Mouse (Mus musculus): Measurements from ENCODE around the gene Als2cr12. TPM values are rescaled to one million over a fixed set of nuclear protein-coding genes. Genes with fewer than 3 reads are reported as not detected.
"Not testable (repeated sequence)": the region's sequence is repeated elsewhere in the genome, so short reads cannot be mapped to it uniquely, and the experiment has no call there.

The Als2cr12 gene
- polyA plus RNA-seq, 1 experiment from 2014 or later, result not detected

GRCm38 (mm10) chr1:58652480-58653403 is 43.0 kb downstream of the Als2cr12 start:
- peak overlapping the region; percentile 90 for H3K27ac ChIP-seq
- no peaks in the 10 kb centered on the region for H3K36me3 ChIP-seq
- WGBS, result 2% methylated on average over 37 of the region's 37 CpGs
- H3K9me3 ChIP-seq, result no peaks in the 10 kb centered on the region
- H3K27me3 ChIP-seq (ENCODE audit: insufficient read depth, poor library complexity, severe bottlenecking), result no peaks in the 10 kb centered on the region
- peak; percentile 79 for DNase-seq (ENCODE audit: low spot score)
- 0 out of 2 replicates have a peak, but pooled peaks cover 5% of the 10 kb centered on the region for H3K4me1 ChIP-seq
- H3K4me3 ChIP-seq, result peak overlapping the region; percentile 72

GRCm38 (mm10) chr1:58651571-58652456 is 44.0 kb downstream of the Als2cr12 start:
- Histone ChIP-seq H3K4me3 (peak overlapping the region; percentile 72), H3K27ac (peak overlapping the region; percentile 90; the same call in 1 of the 2 replicates)
- WGBS, result 81% methylated on average over 17 of the region's 17 CpGs
- H3K36me3 ChIP-seq; DNase-seq (ENCODE audit: low spot score); H3K4me1 ChIP-seq; H3K27me3 ChIP-seq (ENCODE audit: insufficient read depth, poor library complexity, severe bottlenecking); H3K9me3 ChIP-seq: not testable (repeated sequence)

GRCm38 (mm10) chr1:58628847-58629246 is 66.9 kb downstream of the Als2cr12 start:
- DNase-seq (ENCODE audit: low spot score); H3K36me3 ChIP-seq; H3K9me3 ChIP-seq; H3K4me3 ChIP-seq; H3K27ac ChIP-seq; H3K27me3 ChIP-seq (ENCODE audit: insufficient read depth, poor library complexity, severe bottlenecking); H3K4me1 ChIP-seq: not testable (repeated sequence)
- 91% methylated on average over 2 of the region's 2 CpGs for WGBS

- Histone ChIP-seq H3K36me3 (no peaks in the 10 kb centered on the region), H3K27ac (no peak overlapping the region), H3K4me3 (no peak overlapping the region), H3K9me3 (no peaks in the 10 kb centered on the region), H3K27me3 (ENCODE audit: insufficient read depth, poor library complexity, severe bottlenecking) (no peaks in the 10 kb centered on the region), H3K4me1 (0 out of 2 replicates have a peak, but pooled peaks cover 2% of the 10 kb centered on the region)
- 66% methylated on average over 7 of the region's 7 CpGs for WGBS
- no peak for DNase-seq (ENCODE audit: low spot score)
Measured at GRCm38 (mm10) chr1:58621996-58622748, 73.6 kb downstream of the Als2cr12 start.

- H3K4me1 ChIP-seq, result 0 out of 2 replicates have a peak, but pooled peaks cover 2% of the 10 kb centered on the region
- WGBS, result 81% methylated on average over 3 of the region's 3 CpGs
- no peaks in the 10 kb centered on the region for H3K27me3 ChIP-seq (ENCODE audit: insufficient read depth, poor library complexity, severe bottlenecking)
- no peak overlapping the region for H3K4me3 ChIP-seq
- no peak overlapping the region for H3K27ac ChIP-seq
- H3K36me3 ChIP-seq, result no peaks in the 10 kb centered on the region
- no peak for DNase-seq (ENCODE audit: low spot score)
- no peaks in the 10 kb centered on the region for H3K9me3 ChIP-seq
Measured at GRCm38 (mm10) chr1:58621251-58621650, 74.5 kb downstream of the Als2cr12 start.

- WGBS, result 88% methylated on average over 2 of the region's 2 CpGs
- no peak for DNase-seq (ENCODE audit: low spot score)
- Histone ChIP-seq H3K4me3 (no peak overlapping the region), H3K4me1 (0 out of 2 replicates have a peak, but pooled peaks cover 2% of the 10 kb centered on the region), H3K9me3 (no peaks in the 10 kb centered on the region), H3K36me3 (no peaks in the 10 kb centered on the region), H3K27ac (no peak overlapping the region), H3K27me3 (ENCODE audit: insufficient read depth, poor library complexity, severe bottlenecking) (no peaks in the 10 kb centered on the region)
Measured at GRCm38 (mm10) chr1:58618766-58619165, 77.0 kb downstream of the Als2cr12 start.

- DNase-seq (ENCODE audit: low spot score), result no peak
- 75% methylated on average over 6 of the region's 6 CpGs for WGBS
- H3K4me3 ChIP-seq, result no peak overlapping the region
- H3K4me1 ChIP-seq, result 0 out of 2 replicates have a peak, but pooled peaks cover 2% of the 10 kb centered on the region
- no peaks in the 10 kb centered on the region for H3K36me3 ChIP-seq
- H3K9me3 ChIP-seq, result no peaks in the 10 kb centered on the region
- no peak overlapping the region for H3K27ac ChIP-seq
- H3K27me3 ChIP-seq (ENCODE audit: insufficient read depth, poor library complexity, severe bottlenecking), result no peaks in the 10 kb centered on the region
Measured at GRCm38 (mm10) chr1:58617978-58618668, 77.7 kb downstream of the Als2cr12 start.

- no peaks in the 10 kb centered on the region for H3K27me3 ChIP-seq (ENCODE audit: insufficient read depth, poor library complexity, severe bottlenecking)
- 0 out of 2 replicates have a peak, but pooled peaks cover 2% of the 10 kb centered on the region for H3K4me1 ChIP-seq
- WGBS, result 81% methylated on average over 5 of the region's 5 CpGs
- H3K4me3 ChIP-seq, result no peak overlapping the region
- no peak overlapping the region for H3K27ac ChIP-seq
- H3K36me3 ChIP-seq, result no peaks in the 10 kb centered on the region
- DNase-seq (ENCODE audit: low spot score), result no peak
- H3K9me3 ChIP-seq, result no peaks in the 10 kb centered on the region
Measured at GRCm38 (mm10) chr1:58617076-58617475, 78.7 kb downstream of the Als2cr12 start.

GRCm38 (mm10) chr1:58616176-58616575 is 79.6 kb downstream of the Als2cr12 start:
- WGBS, result 63% methylated on average over 3 of the region's 3 CpGs
- Histone ChIP-seq H3K36me3 (no peaks in the 10 kb centered on the region), H3K27me3 (ENCODE audit: insufficient read depth, poor library complexity, severe bottlenecking) (no peaks in the 10 kb centered on the region), H3K27ac (no peak overlapping the region), H3K4me1 (no peaks in the 10 kb centered on the region), H3K9me3 (no peaks in the 10 kb centered on the region), H3K4me3 (no peak overlapping the region)
- no peak for DNase-seq (ENCODE audit: low spot score)

- H3K4me3 ChIP-seq, result no peak overlapping the region
- no peaks in the 10 kb centered on the region for H3K9me3 ChIP-seq
- H3K27me3 ChIP-seq (ENCODE audit: insufficient read depth, poor library complexity, severe bottlenecking), result no peaks in the 10 kb centered on the region
- H3K36me3 ChIP-seq, result no peaks in the 10 kb centered on the region
- no peaks in the 10 kb centered on the region for H3K4me1 ChIP-seq
- H3K27ac ChIP-seq, result no peak overlapping the region
- DNase-seq (ENCODE audit: low spot score), result no peak
- 78% methylated on average over 4 of the region's 4 CpGs for WGBS
Measured at GRCm38 (mm10) chr1:58615146-58615545, 80.6 kb downstream of the Als2cr12 start.

GRCm38 (mm10) chr1:58614424-58614823 is 81.4 kb downstream of the Als2cr12 start:
- no peaks in the 10 kb centered on the region for H3K36me3 ChIP-seq
- H3K27me3 ChIP-seq (ENCODE audit: insufficient read depth, poor library complexity, severe bottlenecking), result no peaks in the 10 kb centered on the region
- H3K4me1 ChIP-seq, result no peaks in the 10 kb centered on the region
- H3K9me3 ChIP-seq, result no peaks in the 10 kb centered on the region
- no peak overlapping the region for H3K27ac ChIP-seq
- H3K4me3 ChIP-seq, result no peak overlapping the region
- no peak for DNase-seq (ENCODE audit: low spot score)
- 73% methylated on average over 3 of the region's 3 CpGs for WGBS

- Histone ChIP-seq H3K4me1 (no peaks in the 10 kb centered on the region), H3K27ac (no peak overlapping the region), H3K4me3 (no peak overlapping the region), H3K36me3 (no peaks in the 10 kb centered on the region), H3K9me3 (no peaks in the 10 kb centered on the region), H3K27me3 (ENCODE audit: insufficient read depth, poor library complexity, severe bottlenecking) (no peaks in the 10 kb centered on the region)
- 69% methylated on average over 6 of the region's 6 CpGs for WGBS
- DNase-seq (ENCODE audit: low spot score), result no peak
Measured at GRCm38 (mm10) chr1:58613786-58614185, 82.0 kb downstream of the Als2cr12 start.
